Mouse (Mus musculus) intestine, embryonic 14.5 days (tissue): ENCODE data around the gene Exosc5. TPM values are rescaled to one million over a fixed set of nuclear protein-coding genes. Genes with fewer than 3 reads are reported as not detected.
A peak's percentile ranks its signal among the peaks of the same experiment; 100 is the strongest.

Source experiments
- ATAC-seq: fragments of 200-750 bp; cut with Nextera tagmentation; replicated peaks from 2 replicates; pipeline ENCODE4 v1.8.0; 2017; ENCODE audit warnings: low read depth, moderate number of reproducible peaks, moderate TSS enrichment, moderate library complexity; ENCODE audit not compliant: low FRiP score, low TSS enrichment
- DNase-seq: peaks from one replicate; pipeline ENCODE4 v3.0.0-alpha.2; 2018; ENCODE audit warnings: low spot score
- H3K27ac ChIP-seq: fragments of 300-500 bp; sonication (generic); 2 replicates; pipeline ENCODE4 v1.5.1; 2014; ENCODE audit warnings: low read depth, mild to moderate bottlenecking, control low read depth
- H3K27me3 ChIP-seq: fragments of 300-500 bp; sonication (generic); replicated peaks from 2 replicates; pipeline ENCODE4 v1.6.1; 2014; ENCODE audit warnings: low read length, control low read depth; ENCODE audit not compliant: control insufficient read depth, insufficient read depth
- H3K36me3 ChIP-seq: fragments of 300-500 bp; sonication (generic); 2 replicates; pipeline ENCODE4 v1.6.1; 2014; ENCODE audit warnings: low read length, control low read depth; ENCODE audit not compliant: control insufficient read depth, insufficient read depth
- H3K4me1 ChIP-seq: fragments of 300-500 bp; sonication (generic); replicated peaks from 2 replicates; pipeline ENCODE4 v1.6.1; 2014; ENCODE audit warnings: low read length, control low read depth, mixed read lengths; ENCODE audit not compliant: control insufficient read depth, insufficient read depth
- H3K4me2 ChIP-seq: fragments of 300-500 bp; sonication (generic); 2 replicates; pipeline ENCODE4 v1.6.1; 2014; ENCODE audit warnings: low read length
- H3K4me3 ChIP-seq: fragments of 300-500 bp; sonication (generic); 2 replicates; pipeline ENCODE4 v1.5.1; 2014; ENCODE audit warnings: low read depth, low read length, control low read depth, mixed read lengths
- H3K9ac ChIP-seq: fragments of 300-500 bp; sonication (generic); 2 replicates; pipeline ENCODE4 v1.6.1; 2014; ENCODE audit warnings: mild to moderate bottlenecking, low read length
- H3K9me3 ChIP-seq: fragments of 300-500 bp; sonication (generic); 2 replicates; pipeline ENCODE4 v1.6.1; 2016; ENCODE audit warnings: low read length, control low read depth; ENCODE audit not compliant: control insufficient read depth
- WGBS: fragments of 180-500 bp; shearing (Covaris S2); extraction: QIAGEN DNeasy Blood & Tissue Kit; methylation state at CpG from one replicate; pipeline ENCODE4 v1.1.7; 2014; 5-methylcytosine and 5-hydroxymethylcytosine counted together
- polyA plus RNA-seq: library from polyadenylated mRNA; unstranded; fragments of >200 nt; fragmentation: Nextera tagmentation; extraction: Ambion mirVana; gene quantifications from 2 replicates; pipeline ENCODE4 v1.2.1, GENCODE M21; 2014

Gene Exosc5
- 93.8 and 98.4 TPM in 2 replicates for polyA plus RNA-seq

DNA sequence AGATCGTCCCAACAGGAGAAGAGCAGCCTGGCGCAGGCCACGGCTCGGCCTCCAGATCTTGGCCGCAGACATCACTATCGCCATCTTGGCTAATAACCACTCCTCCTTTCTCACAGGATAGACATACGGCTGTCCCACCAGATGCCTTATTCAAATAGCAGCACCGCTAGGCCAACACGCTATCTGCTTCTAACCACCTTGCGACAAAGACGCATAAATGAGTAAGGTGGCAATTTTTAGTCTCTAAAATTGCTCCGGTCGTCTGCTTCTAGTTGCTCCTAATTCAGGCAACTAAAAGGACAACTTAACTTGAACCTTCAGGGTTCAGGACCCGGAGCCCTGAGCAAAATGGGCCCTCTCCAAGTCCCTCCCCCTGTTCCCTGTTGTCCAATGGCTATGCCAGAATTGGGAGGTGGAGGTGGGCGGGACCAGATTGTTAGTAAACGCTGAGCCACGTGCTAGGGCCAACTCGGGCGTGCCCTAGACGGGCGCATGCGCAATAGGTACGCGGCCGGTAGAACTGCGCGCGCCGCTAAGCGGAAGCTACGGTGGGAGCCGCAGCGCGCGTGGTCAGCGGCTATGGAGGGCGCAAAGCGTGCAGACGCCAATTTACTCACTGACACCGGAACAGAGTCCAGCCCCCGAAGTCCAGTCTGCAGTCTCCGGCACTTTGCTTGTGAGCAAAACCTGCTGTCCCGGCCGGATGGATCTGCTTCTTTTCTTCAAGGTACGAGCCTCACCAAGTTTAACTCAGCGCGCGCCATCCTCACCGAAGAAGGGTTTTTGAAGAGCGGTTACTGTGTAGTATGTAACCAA lies at the start of gene Exosc5, which contains the start of gene Bckdha:
Gene Exosc5 (plus strand): TSS at position 508 of the 816 bp plus-strand sequence.
Gene Bckdha (minus strand): TSS at position 325 of the 816 bp plus-strand sequence.
- peaks cover 15% of the 10 kb centered on the region; the same call in 1 of the 2 replicates for H3K36me3 ChIP-seq
- WGBS, result under 1% methylated on average over 50 of the region's 50 CpGs
- DNase-seq, result peak; percentile 96
- ATAC-seq, result peak; percentile 98
- no peaks in the 10 kb centered on the region for H3K27me3 ChIP-seq
- H3K9me3 ChIP-seq, result no peaks in the 10 kb centered on the region
- peak within 1 kb of the TSS; percentile 81 for H3K4me3 ChIP-seq
- peak within 1 kb of the TSS; percentile 85 for H3K4me2 ChIP-seq
- H3K9ac ChIP-seq, result peak within 1 kb of the TSS; percentile 74
- H3K4me1 ChIP-seq, result peaks cover 8% of the 10 kb centered on the region; the same call in 1 of the 2 replicates
- H3K27ac ChIP-seq, result peak within 1 kb of the TSS; percentile 76

- DNase-seq, result no peak
Observed at GRCm38 (mm10) chr7:25610056-25610455, 48.9 kb upstream of the Exosc5 start.

GRCm38 (mm10) chr7:25611501-25611900 lies 47.5 kb upstream of the Exosc5 start:
- DNase-seq (no peak), ATAC-seq (no peak)
- H3K27me3 ChIP-seq, result no peaks in the 10 kb centered on the region
- no peaks in the 10 kb centered on the region for H3K9me3 ChIP-seq
- no peak overlapping the region for H3K4me2 ChIP-seq
- no peaks in the 10 kb centered on the region for H3K36me3 ChIP-seq
- H3K9ac ChIP-seq, result no peak overlapping the region
- WGBS, result 38% methylated on average over 7 of the region's 7 CpGs
- H3K27ac ChIP-seq, result no peak overlapping the region
- no peak overlapping the region for H3K4me3 ChIP-seq
- no peaks in the 10 kb centered on the region for H3K4me1 ChIP-seq

More at GRCm38 (mm10) chr7:25610056-25610455, 48.9 kb upstream of the Exosc5 start:
- ATAC-seq, result no peak
- H3K9ac ChIP-seq, result no peak overlapping the region
- H3K4me1 ChIP-seq, result no peaks in the 10 kb centered on the region
- H3K4me3 ChIP-seq, result no peak overlapping the region
- H3K4me2 ChIP-seq, result no peak overlapping the region
- H3K27ac ChIP-seq, result no peak overlapping the region
- H3K36me3 ChIP-seq, result no peaks in the 10 kb centered on the region
- H3K9me3 ChIP-seq, result no peaks in the 10 kb centered on the region
- no peaks in the 10 kb centered on the region for H3K27me3 ChIP-seq
- WGBS, result 45% methylated on average over 6 of the region's 6 CpGs

- no peak overlapping the region for H3K4me2 ChIP-seq
- H3K27ac ChIP-seq, result no peak overlapping the region
- ATAC-seq (no peak), DNase-seq (no peak)
- H3K4me3 ChIP-seq, result no peak overlapping the region
- H3K9ac ChIP-seq, result no peak overlapping the region
- H3K27me3 ChIP-seq, result no peaks in the 10 kb centered on the region
- H3K36me3 ChIP-seq, result no peaks in the 10 kb centered on the region
- no peaks in the 10 kb centered on the region for H3K4me1 ChIP-seq
- H3K9me3 ChIP-seq, result no peaks in the 10 kb centered on the region
- WGBS, result 86% methylated on average over 5 of the region's 5 CpGs
Observed at GRCm38 (mm10) chr7:25614086-25614485, 44.9 kb upstream of the Exosc5 start.

- no peak overlapping the region for H3K27ac ChIP-seq
Observed at GRCm38 (mm10) chr7:25614831-25615705, 43.9 kb upstream of the Exosc5 start.

DNA sequence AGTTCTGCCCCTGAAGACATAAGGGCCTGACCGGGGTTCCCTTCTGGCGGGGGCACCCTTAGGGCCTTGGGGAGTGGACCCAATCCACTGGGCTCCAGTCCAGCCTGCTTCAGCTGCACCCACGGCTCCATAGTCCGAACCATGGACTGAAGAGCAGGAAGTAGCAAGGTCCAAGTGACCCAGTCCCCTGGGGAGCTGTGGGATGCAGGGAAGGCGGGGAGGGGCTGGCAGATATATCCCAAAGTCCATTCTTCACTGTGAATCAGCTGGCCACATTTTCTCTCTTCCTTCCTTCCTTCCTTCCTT lies 43.3 kb upstream of the Exosc5 start, which contains the start of gene Erich4:
Gene Erich4 (minus strand): TSS at position 187 of the 306 bp plus-strand sequence.
- Histone ChIP-seq H3K36me3 (no peaks in the 10 kb centered on the region), H3K9ac (no peak within 1 kb of the TSS), H3K4me2 (no peak within 1 kb of the TSS), H3K4me1 (peaks cover 5% of the 10 kb centered on the region), H3K9me3 (no peaks in the 10 kb centered on the region), H3K27ac (no peak within 1 kb of the TSS), H3K4me3 (no peak within 1 kb of the TSS), H3K27me3 (no peaks in the 10 kb centered on the region)
- no peak for DNase-seq
- WGBS, result 83% methylated on average over 5 of the region's 5 CpGs
- ATAC-seq, result no peak

More at GRCm38 (mm10) chr7:25614831-25615705, 43.9 kb upstream of the Exosc5 start:
- Histone ChIP-seq H3K27me3 (no peaks in the 10 kb centered on the region), H3K4me1 (peaks cover 5% of the 10 kb centered on the region), H3K9ac (no peak overlapping the region), H3K36me3 (no peaks in the 10 kb centered on the region), H3K9me3 (no peaks in the 10 kb centered on the region), H3K4me3 (no peak overlapping the region), H3K4me2 (no peak overlapping the region)
- ATAC-seq (no peak), DNase-seq (no peak)
- WGBS, result 77% methylated on average over 21 of the region's 21 CpGs

DNA sequence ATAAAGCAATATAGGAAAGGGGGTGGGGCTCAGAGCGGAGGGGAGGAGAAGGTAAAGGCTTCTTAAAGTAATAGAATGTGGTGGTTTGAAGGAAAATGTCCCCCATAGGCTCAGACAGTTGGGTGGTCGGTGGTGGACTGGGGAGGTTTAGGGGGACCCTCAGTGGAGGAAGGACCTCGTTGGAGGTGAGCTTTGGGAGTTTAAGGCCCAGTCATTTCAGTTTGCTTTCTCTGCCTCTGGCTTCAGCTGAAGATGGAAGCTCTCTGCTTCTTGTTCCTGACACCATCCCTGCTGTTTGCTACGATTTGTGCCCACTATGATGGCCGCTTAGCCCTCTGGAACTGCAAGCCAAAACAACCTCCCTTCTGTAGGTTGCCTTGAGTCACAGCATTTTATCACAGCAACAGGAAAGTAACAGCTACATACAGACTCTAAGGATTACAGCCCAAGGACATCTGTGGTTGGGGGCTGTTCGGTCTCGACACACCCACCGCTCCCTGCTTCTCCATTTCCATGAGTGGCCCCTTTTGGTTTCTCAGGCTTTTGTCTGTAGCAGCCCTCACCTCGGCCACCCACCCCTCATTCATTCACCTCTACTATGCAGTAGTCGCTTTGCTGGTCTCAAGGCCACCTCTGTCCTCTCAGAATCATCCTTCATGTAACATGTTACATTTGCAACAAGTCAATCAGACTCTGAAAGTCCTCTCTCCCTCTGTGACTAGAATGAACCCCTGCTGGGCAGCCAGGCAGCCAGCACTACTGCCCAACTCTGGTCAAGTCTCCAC lies 41.4 kb upstream of the Exosc5 start:
- no peak for ATAC-seq
- Histone ChIP-seq H3K27me3 (no peaks in the 10 kb centered on the region), H3K27ac (no peak overlapping the region), H3K4me1 (peaks cover 5% of the 10 kb centered on the region), H3K9ac (no peak overlapping the region), H3K36me3 (peaks cover 17% of the 10 kb centered on the region), H3K4me2 (no peak overlapping the region), H3K4me3 (no peak overlapping the region), H3K9me3 (no peaks in the 10 kb centered on the region)
- DNase-seq, result peak; percentile 47
- WGBS, result 81% methylated on average over 10 of the region's 10 CpGs
